Mouse (Mus musculus) neural tube, embryonic 12.5 days (tissue): ENCODE data around the gene Cxcr5. TPM values are rescaled to one million over a fixed set of nuclear protein-coding genes. Genes with fewer than 3 reads are reported as not detected.
"Not testable (repeated sequence)": the region's sequence is repeated elsewhere in the genome, so short reads cannot be mapped to it uniquely, and the experiment has no call there.

Experiments used
- ATAC-seq: fragments of 200-750 bp; cut with Nextera tagmentation; 2 replicates; pipeline ENCODE4 v1.8.0; 2017; ENCODE audit warnings: low read depth, mild to moderate bottlenecking, moderate TSS enrichment, moderate library complexity; ENCODE audit not compliant: low FRiP score
- H3K27ac ChIP-seq: fragments of 300-500 bp; sonication (generic); 2 replicates; pipeline ENCODE4 v1.5.1; 2016
- H3K27me3 ChIP-seq: fragments of 300-500 bp; sonication (generic); replicated peaks from 2 replicates; pipeline ENCODE4 v1.6.1; 2016; ENCODE audit warnings: mild to moderate bottlenecking
- H3K36me3 ChIP-seq: fragments of 300-500 bp; sonication (generic); 2 replicates; pipeline ENCODE4 v1.6.1; 2016; ENCODE audit warnings: mild to moderate bottlenecking
- H3K4me1 ChIP-seq: fragments of 300-500 bp; sonication (generic); 2 replicates; pipeline ENCODE4 v1.6.1; 2016
- H3K4me2 ChIP-seq: fragments of 300-500 bp; sonication (generic); replicated peaks from 2 replicates; pipeline ENCODE4 v1.6.1; 2016; ENCODE audit warnings: mild to moderate bottlenecking
- H3K4me3 ChIP-seq: fragments of 300-500 bp; sonication (generic); 2 replicates; pipeline ENCODE4 v1.5.1; 2016
- H3K9ac ChIP-seq: fragments of 300-500 bp; sonication (generic); 2 replicates; pipeline ENCODE4 v1.6.1; 2016; ENCODE audit warnings: mild to moderate bottlenecking
- H3K9me3 ChIP-seq: fragments of 300-500 bp; sonication (generic); 2 replicates; pipeline ENCODE4 v1.6.1; 2016; ENCODE audit warnings: mild to moderate bottlenecking
- WGBS: fragments of 180-500 bp; shearing (Covaris S2); methylation state at CpG from one replicate; pipeline ENCODE4 v1.1.7; 2016; 5-methylcytosine and 5-hydroxymethylcytosine counted together
- polyA plus RNA-seq: library from polyadenylated mRNA; unstranded; fragments of >200 nt; fragmentation: Nextera tagmentation; extraction: Ambion mirVana; gene quantifications from 2 replicates; pipeline ENCODE4 v1.2.1, GENCODE M21; 2016

Cxcr5 gene
- polyA plus RNA-seq, 1 experiment from 2014 or later, result not detected

GRCm38 (mm10) chr9:44582390-44582789, 20.7 kb upstream of the Cxcr5 start:
- no peaks in the 10 kb centered on the region for H3K36me3 ChIP-seq
- H3K9ac ChIP-seq, result no peak overlapping the region
- H3K9me3 ChIP-seq, result no peaks in the 10 kb centered on the region
- ATAC-seq, result no peak
- no peaks in the 10 kb centered on the region for H3K27me3 ChIP-seq
- H3K4me1 ChIP-seq, result no peaks in the 10 kb centered on the region
- H3K4me3 ChIP-seq, result no peak overlapping the region
- WGBS, result 87% methylated on average over 16 of the region's 16 CpGs
- H3K4me2 ChIP-seq, result no peak overlapping the region
- H3K27ac ChIP-seq, result no peak overlapping the region

GRCm38 (mm10) chr9:44581423-44581822, 19.7 kb upstream of the Cxcr5 start:
- Histone ChIP-seq H3K36me3 (no peaks in the 10 kb centered on the region), H3K4me1 (no peaks in the 10 kb centered on the region), H3K4me3 (no peak overlapping the region), H3K9ac (no peak overlapping the region), H3K27me3 (no peaks in the 10 kb centered on the region), H3K9me3 (no peaks in the 10 kb centered on the region), H3K27ac (no peak overlapping the region), H3K4me2 (no peak overlapping the region)
- whole genome bisulfite sequencing, result 18% methylated on average over 3 of the region's 3 CpGs
- no peak for ATAC-seq

GRCm38 (mm10) chr9:44580085-44580484, 18.4 kb upstream of the Cxcr5 start:
- 90% methylated on average over 5 of the region's 5 CpGs for WGBS
- ATAC-seq, result no peak
- Histone ChIP-seq H3K4me3 (no peak overlapping the region), H3K9ac (no peak overlapping the region), H3K36me3 (no peaks in the 10 kb centered on the region), H3K4me2 (no peak overlapping the region), H3K27me3 (no peaks in the 10 kb centered on the region), H3K9me3 (no peaks in the 10 kb centered on the region), H3K4me1 (no peaks in the 10 kb centered on the region), H3K27ac (no peak overlapping the region)

GRCm38 (mm10) chr9:44579392-44579791, 17.7 kb upstream of the Cxcr5 start:
- H3K27ac ChIP-seq, result no peak overlapping the region
- no peaks in the 10 kb centered on the region for H3K4me1 ChIP-seq
- no peak overlapping the region for H3K9ac ChIP-seq
- H3K4me3 ChIP-seq, result no peak overlapping the region
- H3K9me3 ChIP-seq, result no peaks in the 10 kb centered on the region
- no peak for ATAC-seq
- H3K36me3 ChIP-seq, result no peaks in the 10 kb centered on the region
- H3K27me3 ChIP-seq, result no peaks in the 10 kb centered on the region
- H3K4me2 ChIP-seq, result no peak overlapping the region
- 47% methylated on average over 6 of the region's 6 CpGs for WGBS

- not testable (repeated sequence) for H3K27me3 ChIP-seq, ATAC-seq, H3K9me3 ChIP-seq, H3K27ac ChIP-seq, H3K36me3 ChIP-seq, H3K9ac ChIP-seq, H3K4me2 ChIP-seq, H3K4me1 ChIP-seq, H3K4me3 ChIP-seq
- WGBS, result 95% methylated on average over 7 of the region's 7 CpGs
These were observed 14.4 kb upstream of the Cxcr5 start for GRCm38 (mm10) chr9:44576046-44576445.

GRCm38 (mm10) chr9:44575095-44575494, 13.4 kb upstream of the Cxcr5 start:
- H3K27me3 ChIP-seq, result no peaks in the 10 kb centered on the region
- no peak overlapping the region for H3K4me2 ChIP-seq
- no peaks in the 10 kb centered on the region for H3K4me1 ChIP-seq
- H3K9ac ChIP-seq, result no peak overlapping the region
- H3K27ac ChIP-seq, result no peak overlapping the region
- WGBS, result 93% methylated on average over 2 of the region's 2 CpGs
- H3K9me3 ChIP-seq, result no peaks in the 10 kb centered on the region
- ATAC-seq, result no peak
- H3K4me3 ChIP-seq, result no peak overlapping the region
- H3K36me3 ChIP-seq, result no peaks in the 10 kb centered on the region

GRCm38 (mm10) chr9:44573306-44573705, 11.6 kb upstream of the Cxcr5 start:
- H3K4me2 ChIP-seq, result no peak overlapping the region
- H3K4me3 ChIP-seq, result no peak overlapping the region
- no peak overlapping the region for H3K27ac ChIP-seq
- no peak overlapping the region for H3K9ac ChIP-seq
- ATAC-seq, result no peak
- no peaks in the 10 kb centered on the region for H3K4me1 ChIP-seq
- WGBS, result 85% methylated on average over 4 of the region's 4 CpGs
- no peaks in the 10 kb centered on the region for H3K36me3 ChIP-seq
- no peaks in the 10 kb centered on the region for H3K27me3 ChIP-seq
- no peaks in the 10 kb centered on the region for H3K9me3 ChIP-seq

GRCm38 (mm10) chr9:44570939-44571382, 9.3 kb upstream of the Cxcr5 start:
- Histone ChIP-seq H3K9me3 (no peaks in the 10 kb centered on the region), H3K27me3 (no peaks in the 10 kb centered on the region), H3K4me3 (no peak overlapping the region), H3K9ac (no peak overlapping the region), H3K4me2 (no peak overlapping the region), H3K4me1 (no peaks in the 10 kb centered on the region), H3K27ac (no peak overlapping the region), H3K36me3 (no peaks in the 10 kb centered on the region)
- no peak for ATAC-seq
- 77% methylated on average over 12 of the region's 12 CpGs for WGBS

GRCm38 (mm10) chr9:44568083-44568455, 6.4 kb upstream of the Cxcr5 start:
- Histone ChIP-seq H3K36me3 (no peaks in the 10 kb centered on the region), H3K27me3 (no peaks in the 10 kb centered on the region), H3K4me2 (no peak overlapping the region), H3K9ac (no peak overlapping the region), H3K27ac (no peak overlapping the region), H3K4me3 (no peak overlapping the region), H3K9me3 (no peaks in the 10 kb centered on the region), H3K4me1 (no peaks in the 10 kb centered on the region)
- ATAC-seq, result no peak
- WGBS, result 45% methylated on average over 7 of the region's 7 CpGs

GRCm38 (mm10) chr9:44567338-44568082, 5.8 kb upstream of the Cxcr5 start:
- no peak for ATAC-seq

GRCm38 (mm10) chr9:44565367-44565766, 3.7 kb upstream of the Cxcr5 start:
- H3K27me3 ChIP-seq, result no peaks in the 10 kb centered on the region
- WGBS, result 43% methylated on average over 6 of the region's 6 CpGs
- H3K9ac ChIP-seq, result no peak overlapping the region
- H3K4me2 ChIP-seq, result no peak overlapping the region
- no peak overlapping the region for H3K4me3 ChIP-seq
- H3K27ac ChIP-seq, result no peak overlapping the region
- H3K4me1 ChIP-seq, result no peaks in the 10 kb centered on the region
- ATAC-seq, result no peak
- no peaks in the 10 kb centered on the region for H3K9me3 ChIP-seq
- H3K36me3 ChIP-seq, result no peaks in the 10 kb centered on the region

More at GRCm38 (mm10) chr9:44567338-44568082, 5.8 kb upstream of the Cxcr5 start:
- Histone ChIP-seq H3K36me3 (no peaks in the 10 kb centered on the region), H3K9ac (no peak overlapping the region), H3K4me3 (no peak overlapping the region), H3K4me1 (no peaks in the 10 kb centered on the region), H3K9me3 (no peaks in the 10 kb centered on the region), H3K4me2 (no peak overlapping the region), H3K27me3 (no peaks in the 10 kb centered on the region), H3K27ac (no peak overlapping the region)
- WGBS, result 81% methylated on average over 9 of the region's 9 CpGs

- Histone ChIP-seq H3K4me3 (no peak overlapping the region), H3K4me2 (no peak overlapping the region), H3K27me3 (no peaks in the 10 kb centered on the region), H3K9me3 (no peaks in the 10 kb centered on the region), H3K36me3 (no peaks in the 10 kb centered on the region), H3K27ac (no peak overlapping the region), H3K4me1 (no peaks in the 10 kb centered on the region), H3K9ac (no peak overlapping the region)
- ATAC-seq, result no peak
- 59% methylated on average over 12 of the region's 12 CpGs for WGBS
These were observed 1.3 kb upstream of the Cxcr5 start for GRCm38 (mm10) chr9:44562936-44563335.

GRCm38 (mm10) chr9:44552161-44552560, 9.5 kb downstream of the Cxcr5 start:
- Histone ChIP-seq H3K27ac (no peak overlapping the region), H3K9ac (no peak overlapping the region), H3K4me2 (no peak overlapping the region), H3K36me3 (no peaks in the 10 kb centered on the region), H3K9me3 (no peaks in the 10 kb centered on the region), H3K4me1 (no peaks in the 10 kb centered on the region), H3K27me3 (no peaks in the 10 kb centered on the region), H3K4me3 (no peak overlapping the region)
- WGBS, result 89% methylated on average over 8 of the region's 8 CpGs
- no peak for ATAC-seq
